Mouse (Mus musculus): ENCODE results near the gene Mast4.

DNA sequence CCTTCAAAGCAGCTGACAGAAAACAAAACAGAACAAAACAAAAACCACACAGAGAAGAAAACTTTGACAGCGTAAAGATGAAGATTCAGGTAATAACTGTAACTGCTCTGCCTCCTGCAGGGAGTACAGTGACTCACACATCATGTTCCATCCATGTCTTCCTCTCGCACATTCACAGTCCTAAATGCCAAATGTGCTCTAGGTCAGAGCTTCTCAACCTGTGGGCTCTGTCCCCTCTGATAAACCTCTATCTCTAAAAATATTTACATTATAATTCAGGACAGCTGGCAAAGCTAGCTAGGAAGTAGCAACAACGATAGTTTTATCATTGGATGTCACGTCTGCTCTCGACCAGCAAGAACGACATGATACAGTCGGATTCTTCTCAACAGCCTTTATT is 517.6 kb downstream of the Mast4 start:
- TF ChIP-seq CTCF (IDR thresholded peaks at IDR 0.05 in 2 of 3, conservative IDR thresholded peaks at IDR 0.05 in 1 of 3; ENCODE audit: control insufficient read depth in 1 of 3, insufficient read depth in 1 of 3, low read depth in 2 of 3, low read length in 3 of 3, poor library complexity in 1 of 3, severe bottlenecking in 1 of 3) (peak in 2 of 3 experiments; percentile 15 to 59; a peak in 3 of 6 replicates), ZMIZ1 (IDR thresholded peaks at IDR 0.05; ENCODE audit: low read depth, low read length) (no peak), KAT2A (conservative IDR thresholded peaks at IDR 0.05; ENCODE audit: low read depth, low read length) (no peak), POLR2A (IDR thresholded peaks at IDR 0.05; ENCODE audit: control insufficient read depth in 1 of 2, insufficient read depth in 1 of 2, low read depth in 1 of 2, low read length in 2 of 2, poor library complexity in 1 of 2) (no peak), MYC (IDR thresholded peaks at IDR 0.05; ENCODE audit: low read depth, low read length) (no peak), HCFC1 (IDR thresholded peaks at IDR 0.05; ENCODE audit: low read depth, low read length) (no peak), MAX (IDR thresholded peaks at IDR 0.05; ENCODE audit: low read length) (no peak)

All from MEL (cell line).